Mouse (Mus musculus) forebrain, embryonic 11.5 days (tissue): ENCODE measurements around the gene Pknox2. TPM values are rescaled to one million over a fixed set of nuclear protein-coding genes. Genes with fewer than 3 reads are reported as not detected.
A peak's percentile ranks its signal among the peaks of the same experiment; 100 is the strongest.

Source experiments
- ATAC-seq: fragments of 200-750 bp; cut with Nextera tagmentation; replicated peaks from 2 replicates; pipeline ENCODE4 v1.8.0; 2017; ENCODE audit warnings: moderate TSS enrichment; ENCODE audit not compliant: low FRiP score
- DNase-seq: peaks from one replicate; pipeline ENCODE4 v3.0.0-alpha.2; 2017; ENCODE audit warnings: low spot score
- H3K27ac ChIP-seq: fragments of 300-500 bp; sonication (generic); 2 replicates; pipeline ENCODE4 v1.5.1; 2014; ENCODE audit warnings: low read depth, low read length
- H3K27me3 ChIP-seq: fragments of 300-500 bp; sonication (generic); 2 replicates; pipeline ENCODE4 v1.6.1; 2014; ENCODE audit warnings: mild to moderate bottlenecking, low read length, mixed read lengths; ENCODE audit not compliant: control insufficient read depth, insufficient read depth
- H3K36me3 ChIP-seq: fragments of 300-500 bp; sonication (generic); 2 replicates; pipeline ENCODE4 v1.6.1; 2014; ENCODE audit warnings: mild to moderate bottlenecking, low read length, moderate library complexity, mixed read lengths; ENCODE audit not compliant: control insufficient read depth, insufficient read depth
- H3K4me1 ChIP-seq: fragments of 300-500 bp; sonication (generic); replicated peaks from 2 replicates; pipeline ENCODE4 v1.6.1; 2014; ENCODE audit warnings: low read length, mixed read lengths; ENCODE audit not compliant: control insufficient read depth, insufficient read depth
- H3K4me2 ChIP-seq: fragments of 300-500 bp; sonication (generic); 2 replicates; pipeline ENCODE4 v1.6.1; 2014; ENCODE audit warnings: low read depth, mild to moderate bottlenecking, low read length, moderate library complexity, mixed read lengths; ENCODE audit not compliant: severe bottlenecking
- H3K4me3 ChIP-seq: fragments of 300-500 bp; sonication (generic); 2 replicates; pipeline ENCODE4 v1.5.1; 2014; ENCODE audit warnings: low read depth, low read length
- H3K9ac ChIP-seq: fragments of 300-500 bp; sonication (generic); 2 replicates; pipeline ENCODE4 v1.6.1; 2014; ENCODE audit warnings: low read length
- H3K9me3 ChIP-seq: fragments of 300-500 bp; sonication (generic); 2 replicates; pipeline ENCODE4 v1.6.1; 2016; ENCODE audit warnings: low read length, mixed read lengths; ENCODE audit not compliant: control insufficient read depth
- WGBS: fragments of 180-500 bp; shearing (Covaris S2); extraction: QIAGEN DNeasy Blood & Tissue Kit; methylation state at CpG from one replicate; pipeline ENCODE4 v1.1.7; 2014; 5-methylcytosine and 5-hydroxymethylcytosine counted together
- polyA plus RNA-seq: library from polyadenylated mRNA; unstranded; fragments of >200 nt; fragmentation: Nextera tagmentation; extraction: Ambion mirVana; gene quantifications from 2 replicates; pipeline ENCODE4 v1.2.1, GENCODE M21; 2014

Pknox2 gene
- polyA plus RNA-seq, 1 experiment from 2014 or later = 21.0 TPM

DNA sequence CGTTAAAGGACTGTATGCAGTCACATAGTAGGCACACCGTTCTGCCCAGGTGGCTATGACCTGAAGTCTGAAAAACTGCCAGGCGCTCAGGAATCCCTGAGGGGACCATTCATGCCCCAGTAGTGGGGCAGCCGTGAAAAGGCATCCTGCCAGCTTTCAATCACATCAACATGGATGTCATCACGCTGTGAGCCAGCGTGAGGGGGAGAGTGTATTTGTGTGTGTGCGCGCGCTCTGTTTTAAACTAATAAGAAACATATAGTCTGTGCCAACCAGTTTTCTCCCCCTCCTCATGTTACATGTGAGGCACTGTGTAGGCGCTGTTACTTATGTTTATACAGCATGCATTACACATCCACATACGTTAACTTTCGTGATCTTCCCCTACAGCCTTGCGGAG lies 10.9 kb downstream of the Pknox2 start:
- peaks cover 18% of the 10 kb centered on the region for H3K4me1 ChIP-seq
- H3K27ac ChIP-seq = no peak overlapping the region
- H3K4me3 ChIP-seq = no peak overlapping the region
- 79% methylated on average over 13 of the region's 13 CpGs for WGBS
- no peak for ATAC-seq
- no peaks in the 10 kb centered on the region for H3K9me3 ChIP-seq
- no peak overlapping the region for H3K4me2 ChIP-seq
- H3K9ac ChIP-seq = no peak overlapping the region
- DNase-seq = peak; percentile 48
- no peaks in the 10 kb centered on the region for H3K27me3 ChIP-seq
- no peaks in the 10 kb centered on the region for H3K36me3 ChIP-seq

DNA sequence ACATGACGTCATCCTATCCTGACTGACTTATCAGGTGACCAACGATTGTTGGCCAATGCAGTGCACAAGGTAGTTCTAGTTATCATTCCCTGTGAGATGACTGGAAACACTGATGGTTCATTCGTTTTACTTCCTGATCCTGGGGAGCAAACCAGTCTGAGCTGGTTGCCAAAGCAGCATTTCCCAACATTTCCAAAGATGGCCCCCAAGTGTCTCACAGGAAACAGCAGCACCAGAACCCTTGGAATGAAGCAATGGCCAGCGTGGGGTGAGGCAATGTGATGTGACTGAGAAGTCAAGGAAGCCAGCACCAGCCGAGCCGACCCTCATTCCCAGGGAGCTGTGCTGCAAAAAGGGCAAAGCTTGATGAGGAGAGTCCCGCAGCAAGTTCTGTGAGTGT lies 13.7 kb downstream of the Pknox2 start:
- Histone ChIP-seq H3K4me1 (0 out of 2 replicates have a peak, but pooled peaks cover 2% of the 10 kb centered on the region), H3K9me3 (no peaks in the 10 kb centered on the region; the same call in 1 of the 2 replicates), H3K27me3 (no peaks in the 10 kb centered on the region), H3K4me3 (no peak overlapping the region), H3K4me2 (no peak overlapping the region), H3K27ac (no peak overlapping the region), H3K9ac (no peak overlapping the region), H3K36me3 (no peaks in the 10 kb centered on the region)
- WGBS = 83% methylated on average over 7 of the region's 7 CpGs
- DNase-seq (peak; percentile 28), ATAC-seq (no peak)

DNA sequence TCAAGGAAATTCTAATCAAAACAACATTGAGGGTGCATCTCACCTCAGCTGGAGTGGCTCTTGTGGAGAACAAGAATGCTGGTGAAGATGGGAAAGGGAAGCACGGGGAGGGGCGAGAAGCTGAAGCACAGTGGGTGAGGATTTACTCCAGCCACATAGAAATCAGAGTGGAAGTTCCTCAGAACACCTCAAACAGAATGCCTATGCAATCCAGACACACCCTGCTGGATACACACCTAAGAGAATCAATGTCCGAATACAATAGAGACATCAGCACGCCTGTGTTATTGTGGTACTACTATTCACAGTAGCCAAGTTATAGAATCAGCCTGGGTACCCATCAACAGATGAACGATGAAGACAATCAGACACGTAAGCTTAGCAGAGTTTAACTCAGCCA lies 18.2 kb downstream of the Pknox2 start:
- DNase-seq = peak; percentile 4
- 90% methylated on average over 6 of the region's 6 CpGs for WGBS
- ATAC-seq = no peak

DNA sequence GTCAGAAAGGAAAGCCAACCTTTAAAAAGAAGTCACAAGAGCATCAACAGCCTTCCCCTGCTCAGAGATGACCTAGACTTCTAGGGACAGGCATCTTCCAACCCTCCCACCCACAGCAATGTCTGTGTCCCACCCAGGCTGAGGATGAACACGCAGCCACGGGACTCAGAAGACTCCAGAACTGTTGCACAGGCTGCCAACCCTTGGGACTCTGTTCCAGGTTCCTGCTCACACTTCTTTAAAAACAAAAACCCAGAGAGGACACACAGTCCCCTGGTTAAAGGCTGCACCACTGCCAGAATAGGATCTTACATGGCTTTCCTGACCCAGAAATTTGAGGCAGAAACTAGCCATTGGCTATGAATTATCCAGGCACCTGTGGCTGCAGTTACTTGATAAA lies 21.0 kb downstream of the Pknox2 start:
- no peak overlapping the region for H3K4me3 ChIP-seq
- ATAC-seq = no peak
- no peaks in the 10 kb centered on the region for H3K36me3 ChIP-seq
- H3K9me3 ChIP-seq = no peaks in the 10 kb centered on the region; the same call in 1 of the 2 replicates
- H3K9ac ChIP-seq = no peak overlapping the region
- H3K4me2 ChIP-seq = no peak overlapping the region
- peak; percentile 16 for DNase-seq
- 92% methylated on average over 2 of the region's 2 CpGs for WGBS
- H3K27ac ChIP-seq = no peak overlapping the region
- no peaks in the 10 kb centered on the region for H3K27me3 ChIP-seq
- H3K4me1 ChIP-seq = peaks cover 15% of the 10 kb centered on the region

More for the DNA sequence above, 18.2 kb downstream of the Pknox2 start:
- H3K9ac ChIP-seq = no peak overlapping the region
- H3K4me2 ChIP-seq = no peak overlapping the region
- no peaks in the 10 kb centered on the region for H3K27me3 ChIP-seq
- H3K36me3 ChIP-seq = no peaks in the 10 kb centered on the region
- H3K9me3 ChIP-seq = no peaks in the 10 kb centered on the region; the same call in 1 of the 2 replicates
- H3K4me1 ChIP-seq = no peaks in the 10 kb centered on the region
- no peak overlapping the region for H3K27ac ChIP-seq
- H3K4me3 ChIP-seq = no peak overlapping the region

DNA sequence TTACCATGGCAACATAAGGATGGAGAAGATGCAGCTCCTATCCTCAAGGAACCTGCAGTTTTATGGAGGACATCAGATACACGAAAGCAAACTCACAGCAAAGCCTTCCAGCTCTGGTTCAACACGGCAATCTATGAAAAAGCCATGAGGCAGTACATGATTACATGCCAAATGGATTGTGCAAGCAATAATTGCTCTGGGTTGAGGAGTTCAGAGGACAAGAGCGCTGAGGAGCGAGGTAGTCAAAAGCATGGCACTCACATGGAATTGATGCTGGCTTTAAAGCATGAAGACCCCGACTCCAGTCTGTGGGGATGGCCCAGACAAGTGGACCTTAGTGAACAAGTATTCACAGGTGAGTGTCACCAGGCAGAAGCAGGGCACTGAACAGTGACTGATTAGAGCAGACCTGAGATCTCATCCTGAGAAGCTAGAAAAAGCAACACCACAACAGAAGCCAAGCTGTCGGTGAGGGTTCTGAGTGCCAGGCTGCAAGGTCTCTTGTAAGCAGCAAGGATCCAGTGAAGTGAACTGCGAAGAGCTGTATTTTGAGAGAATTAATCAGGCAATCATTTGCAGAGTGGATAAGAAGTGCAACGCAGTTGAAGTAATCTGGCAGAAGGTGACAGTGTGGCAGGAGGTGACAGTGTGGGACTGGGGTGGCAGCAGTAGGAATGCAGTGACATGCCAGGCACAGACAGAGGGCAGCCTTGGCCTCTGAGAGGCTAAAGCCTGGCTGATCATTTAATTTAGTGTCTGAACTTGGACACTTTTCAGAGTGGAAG lies 22.3 kb downstream of the Pknox2 start:
- Histone ChIP-seq H3K4me1 (peaks cover 15% of the 10 kb centered on the region), H3K9me3 (no peaks in the 10 kb centered on the region), H3K9ac (no peak overlapping the region), H3K27ac (no peak overlapping the region), H3K36me3 (no peaks in the 10 kb centered on the region), H3K27me3 (no peaks in the 10 kb centered on the region), H3K4me2 (no peak overlapping the region), H3K4me3 (no peak overlapping the region)
- ATAC-seq (peak; percentile 64; the same call in 1 of the 2 replicates), DNase-seq (no peak)
- WGBS = 84% methylated on average over 8 of the region's 8 CpGs

DNA sequence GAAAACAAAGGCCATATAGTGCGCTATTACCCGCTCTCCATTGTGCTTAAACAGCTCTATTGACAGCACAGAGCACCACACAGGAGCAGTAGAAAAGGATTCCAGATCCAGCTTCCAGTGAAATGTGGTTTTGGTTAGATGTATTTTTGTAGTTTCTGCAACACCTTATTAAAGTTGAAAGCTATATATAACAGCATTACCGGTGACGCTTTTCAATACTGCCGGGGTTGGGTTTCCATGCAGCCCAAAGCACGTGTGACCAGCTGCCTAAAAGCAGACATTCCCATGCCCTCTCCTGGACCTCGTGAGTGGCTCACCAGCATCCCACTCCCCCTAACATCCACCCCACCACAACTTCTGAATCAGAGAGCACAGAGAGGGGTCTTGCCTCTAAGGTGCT lies 23.8 kb downstream of the Pknox2 start:
- ATAC-seq (0 out of 2 replicates have a peak, but pooled peaks have one; percentile 24), DNase-seq (no peak)
- WGBS = 72% methylated on average over 7 of the region's 7 CpGs
- no peaks in the 10 kb centered on the region for H3K9me3 ChIP-seq
- no peak overlapping the region for H3K4me2 ChIP-seq
- H3K4me1 ChIP-seq = peaks cover 15% of the 10 kb centered on the region
- H3K9ac ChIP-seq = no peak overlapping the region
- no peaks in the 10 kb centered on the region for H3K36me3 ChIP-seq
- H3K4me3 ChIP-seq = no peak overlapping the region
- no peaks in the 10 kb centered on the region for H3K27me3 ChIP-seq
- H3K27ac ChIP-seq = no peak overlapping the region

DNA sequence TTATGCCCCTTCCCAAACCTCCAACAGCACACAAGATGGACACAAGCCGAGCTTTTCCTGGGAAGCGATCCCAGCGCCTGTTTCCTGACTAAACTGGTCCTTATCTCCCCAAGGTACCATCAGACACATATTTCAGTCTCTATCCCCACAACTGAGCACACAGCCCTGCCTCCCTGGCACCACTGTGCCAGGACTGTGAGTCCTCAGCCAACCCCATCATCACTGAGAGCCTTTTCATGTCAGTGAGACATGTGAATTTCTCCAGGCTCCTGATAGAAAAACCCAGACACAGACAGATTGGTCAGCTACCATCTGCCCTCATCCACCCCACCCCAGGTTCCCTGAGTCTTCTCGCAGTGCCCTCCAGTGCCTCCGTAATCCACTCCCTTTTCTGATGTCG lies 24.2 kb downstream of the Pknox2 start:
- Histone ChIP-seq H3K36me3 (no peaks in the 10 kb centered on the region), H3K4me3 (no peak overlapping the region), H3K27me3 (no peaks in the 10 kb centered on the region), H3K9me3 (no peaks in the 10 kb centered on the region), H3K27ac (no peak overlapping the region), H3K9ac (no peak overlapping the region), H3K4me1 (peaks cover 15% of the 10 kb centered on the region), H3K4me2 (no peak overlapping the region)
- no peak for DNase-seq
- WGBS = 72% methylated on average over 6 of the region's 6 CpGs
- no peak for ATAC-seq

DNA sequence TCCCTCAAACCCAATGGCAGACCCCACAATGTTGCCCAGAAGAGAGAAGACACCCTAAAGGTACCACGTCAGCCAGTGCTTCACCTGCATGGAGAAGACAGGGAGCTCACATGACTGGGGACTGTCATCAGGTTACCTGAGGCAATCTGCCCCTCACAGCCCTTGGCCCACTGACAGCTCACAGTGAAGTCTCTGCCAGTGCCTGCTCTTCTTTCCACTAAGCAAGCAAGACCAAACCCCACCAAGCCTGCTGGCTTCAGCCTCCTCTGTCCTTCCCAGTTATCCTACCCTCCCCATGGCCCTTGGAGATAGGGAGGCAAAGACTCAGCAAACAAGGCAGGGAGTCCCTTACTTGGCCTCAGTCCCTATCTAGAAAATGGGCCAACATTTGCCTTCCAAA lies 24.8 kb downstream of the Pknox2 start:
- Histone ChIP-seq H3K27ac (no peak overlapping the region), H3K4me3 (no peak overlapping the region), H3K9me3 (no peaks in the 10 kb centered on the region), H3K4me1 (peaks cover 15% of the 10 kb centered on the region), H3K4me2 (no peak overlapping the region), H3K36me3 (no peaks in the 10 kb centered on the region), H3K9ac (no peak overlapping the region), H3K27me3 (no peaks in the 10 kb centered on the region)
- ATAC-seq (no peak), DNase-seq (no peak)
- WGBS = 40% methylated on average over 1 of the region's 1 CpGs
